8 mouse cellular contexts compared by ENCODE assay signal in genomic region chr11:102434406-102434805, GRCm38 (mm10). TPM values are rescaled to one million over a fixed set of nuclear protein-coding genes. Genes with fewer than 3 reads are reported as not detected.
A peak's percentile ranks its signal among the peaks of the same experiment; 100 is the strongest.
DNase-seq lines count a peak whose midpoint lies in the region; ATAC-seq lines count a peak whose summit lies in the region.
"Had no signal": no experiment of that assay in that cellular context is flagged by ENCODE, and none has a peak within 500 bp of the region (broad histone marks: within the 10 kb centered on the region; RNA-seq: fewer than 3 reads in every experiment).

No protein-coding gene starts in this region.

- 6% methylated on average over 7 of the region's 7 CpGs for WGBS in midbrain, embryonic 13.5 days

- peak; percentile 39 for ATAC-seq in inflammation-experienced regulatory T-cells, adult 6 months
- ATAC-seq in midbrain, embryonic 13.5 days: peak; percentile 51

- DNase-seq in R1 (ENCODE audit: low read depth, low spot score): peak; percentile 89
- DNase-seq in cerebellum, adult 9-10 months: peak; percentile 95
- DNase-seq in frontal cortex, postnatal 25 days (ENCODE audit: low spot score in 2 of 2): peak; percentile 84 to 86
- peak; percentile 88 to 94 for DNase-seq in left cerebral cortex, postnatal 25 days (ENCODE audit: low spot score in 2 of 2)
- DNase-seq in skeletal muscle tissue, adult 2 months (ENCODE audit: low read depth, low spot score): peak; percentile 80

- peaks cover 55% of the 10 kb centered on the region for H3K36me3 ChIP-seq in midbrain, embryonic 13.5 days

- no peaks in the 10 kb centered on the region for H3K9me3 ChIP-seq in midbrain, embryonic 13.5 days
- H3K9me3 ChIP-seq: liver, embryonic 15.5 days had no signal

- H3K27me3 ChIP-seq in midbrain, embryonic 13.5 days: peaks cover 7% of the 10 kb centered on the region; the same call in 1 of the 2 replicates

- intact Hi-C loops in left cerebral cortex, postnatal 25 days (cut with DNase I): loop anchor here (1.0 kb wide), 1 partner anchor 125 kb away; no protein-coding TSS in a partner anchor

- no peak overlapping the region for H3K4me3 ChIP-seq in midbrain, embryonic 13.5 days (replicated peaks)
- H3K4me3 ChIP-seq: liver, embryonic 15.5 days had no signal

- H3K27ac ChIP-seq in midbrain, embryonic 13.5 days: no peak overlapping the region
- H3K27ac ChIP-seq: liver, embryonic 15.5 days had no signal

- H3K4me1 ChIP-seq in midbrain, embryonic 13.5 days (replicated peaks): peaks cover 59% of the 10 kb centered on the region

- H3K9ac ChIP-seq in midbrain, embryonic 13.5 days (replicated peaks): no peak overlapping the region
- H3K9ac ChIP-seq: liver, embryonic 15.5 days had no signal

- no peak overlapping the region for H3K4me2 ChIP-seq in midbrain, embryonic 13.5 days (replicated peaks)
- H3K4me2 ChIP-seq: liver, embryonic 15.5 days had no signal

RNA-seq across cellular contexts. Expression of gene Grn, which starts 4.3 kb away (rescaled TPM):
- 10 to 100 TPM; 21.8 to 32.1 (median 26.1) TPM for polyA plus RNA-seq in inflammation-experienced regulatory T-cells, adult 6 months (2017; shearing (Covaris generic))
- 10 to 100 TPM; 58.3 to 71.3 TPM for total RNA-seq in left cerebral cortex, postnatal 25 days (2021)
- 57.4 and 61.8 TPM in 2 replicates for polyA plus RNA-seq in midbrain, embryonic 13.5 days (2015; fragmentation: Nextera tagmentation; extraction: Ambion mirVana)

RNA-seq across cellular contexts. Expression of gene Fam171a2, which starts 13.1 kb away (rescaled TPM):
- not detected for polyA plus RNA-seq in inflammation-experienced regulatory T-cells, adult 6 months (2017; shearing (Covaris generic))
- total RNA-seq in left cerebral cortex, postnatal 25 days (2021): 100 to 1,000 TPM; 108 to 120 TPM
- polyA plus RNA-seq in midbrain, embryonic 13.5 days (2015; fragmentation: Nextera tagmentation; extraction: Ambion mirVana): 10.9 and 18.4 TPM in 2 replicates

RNA-seq across cellular contexts. Expression of gene Slc25a39, which starts 26.7 kb away (rescaled TPM):
- polyA plus RNA-seq in inflammation-experienced regulatory T-cells, adult 6 months (2017; shearing (Covaris generic)): 10 to 100 TPM; 40.1 to 61.9 (median 53.3) TPM
- total RNA-seq in left cerebral cortex, postnatal 25 days (2021): 10 to 100 TPM; 58.8 to 64.8 TPM
- polyA plus RNA-seq in midbrain, embryonic 13.5 days (2015; fragmentation: Nextera tagmentation; extraction: Ambion mirVana): 141 and 154 TPM in 2 replicates

RNA-seq across cellular contexts. Expression of gene Itga2b, which starts 35.5 kb away (rescaled TPM):
- polyA plus RNA-seq in inflammation-experienced regulatory T-cells, adult 6 months (2017; shearing (Covaris generic)): 1 to 10 TPM in 1 of 3 experiments, under 1 TPM in 2; 0.45 to 2.0 (median 0.94) TPM
- total RNA-seq in left cerebral cortex, postnatal 25 days (2021): 1 to 10 TPM; 2.2 to 3.5 TPM
- polyA plus RNA-seq in midbrain, embryonic 13.5 days (2015; fragmentation: Nextera tagmentation; extraction: Ambion mirVana): 4.9 and 6.0 TPM in 2 replicates

RNA-seq across cellular contexts. Expression of gene Rundc3a, which starts 41.2 kb away (rescaled TPM):
- 1 to 10 TPM; 1.8 to 3.2 (median 2.0) TPM for polyA plus RNA-seq in inflammation-experienced regulatory T-cells, adult 6 months (2017; shearing (Covaris generic))
- total RNA-seq in left cerebral cortex, postnatal 25 days (2021): 100 to 1,000 TPM; 441 to 469 TPM
- 131 and 153 TPM in 2 replicates for polyA plus RNA-seq in midbrain, embryonic 13.5 days (2015; fragmentation: Nextera tagmentation; extraction: Ambion mirVana)

Comparison
In these comparisons a context has a peak if more than half of its experiments do, and no peak if none do; other contexts are left out.
1. RNA of gene Fam171a2, which starts 13.1 kb away (polyA plus RNA-seq): 10.9 to 18.4 TPM in midbrain, embryonic 13.5 days; not detected in inflammation-experienced regulatory T-cells, adult 6 months; every median in the first group is over 10 times any median in the second.
2. Peak in every context shown above with its lines, with median percentiles within 50 percentile points of each other: DNase-seq.